Mouse (Mus musculus): Measurements from ENCODE around the gene Cltb. TPM values are rescaled to one million over a fixed set of nuclear protein-coding genes. Genes with fewer than 3 reads are reported as not detected.
"Not testable (repeated sequence)": the region's sequence is repeated elsewhere in the genome, so short reads cannot be mapped to it uniquely, and the experiment has no call there.

Gene Cltb
- polyA plus RNA-seq, 1 experiment from 2014 or later = 79.8 TPM

GRCm38 (mm10) chr13:54616998-54617397, 5.9 kb upstream of the Cltb start:
- Histone ChIP-seq H3K36me3 (ENCODE audit: control insufficient read depth, insufficient read depth, low read length) (no peaks in the 10 kb centered on the region), H3K9me3 (replicated peaks; ENCODE audit: control insufficient read depth, low read length) (no peaks in the 10 kb centered on the region), H3K27me3 (ENCODE audit: control insufficient read depth, insufficient read depth, low read length) (no peaks in the 10 kb centered on the region), H3K27ac (ENCODE audit: low read length) (no peak overlapping the region), H3K9ac (ENCODE audit: low read length) (no peak overlapping the region), H3K4me2 (ENCODE audit: low read depth, low read length) (no peak overlapping the region), H3K4me1 (ENCODE audit: control insufficient read depth, insufficient read depth, low read length) (no peaks in the 10 kb centered on the region), H3K4me3 (replicated peaks; ENCODE audit: low read length) (no peak overlapping the region)
- no peak for ATAC-seq (ENCODE audit: insufficient read depth, low FRiP score)
- WGBS = 62% methylated on average over 6 of the region's 6 CpGs

GRCm38 (mm10) chr13:54616307-54616706, 5.2 kb upstream of the Cltb start:
- Histone ChIP-seq H3K9me3 (replicated peaks; ENCODE audit: control insufficient read depth, low read length) (no peaks in the 10 kb centered on the region), H3K27me3 (ENCODE audit: control insufficient read depth, insufficient read depth, low read length) (no peaks in the 10 kb centered on the region), H3K36me3 (ENCODE audit: control insufficient read depth, insufficient read depth, low read length) (no peaks in the 10 kb centered on the region), H3K4me3 (replicated peaks; ENCODE audit: low read length) (no peak overlapping the region), H3K9ac (ENCODE audit: low read length) (no peak overlapping the region), H3K4me2 (ENCODE audit: low read depth, low read length) (no peak overlapping the region), H3K4me1 (ENCODE audit: control insufficient read depth, insufficient read depth, low read length) (no peaks in the 10 kb centered on the region), H3K27ac (ENCODE audit: low read length) (no peak overlapping the region)
- no peak for ATAC-seq (ENCODE audit: insufficient read depth, low FRiP score)
- WGBS = 72% methylated on average over 8 of the region's 8 CpGs

DNA sequence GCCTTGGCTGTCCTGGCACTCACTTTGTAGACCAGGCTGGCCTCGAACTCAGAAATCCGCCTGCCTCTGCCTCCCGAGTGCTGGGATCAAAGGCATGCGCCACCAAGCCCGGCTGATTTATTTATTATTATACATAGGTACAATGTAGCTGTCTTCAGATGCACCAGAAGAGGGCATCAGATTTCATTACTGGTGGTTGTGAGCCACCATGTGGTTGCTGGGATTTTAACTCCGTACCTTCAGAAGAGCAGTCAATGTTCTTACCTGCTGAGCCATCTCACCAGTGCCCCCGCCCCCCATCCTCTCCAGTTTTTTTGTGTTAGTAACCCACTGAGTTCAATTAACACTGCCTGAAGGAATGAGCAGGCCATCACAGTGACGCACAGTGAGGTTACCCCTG, 2.0 kb upstream of the Cltb start:
- WGBS = 83% methylated on average over 8 of the region's 8 CpGs
- H3K36me3 ChIP-seq (ENCODE audit: control insufficient read depth, insufficient read depth, low read length); H3K9ac ChIP-seq (ENCODE audit: low read length); H3K27me3 ChIP-seq (ENCODE audit: control insufficient read depth, insufficient read depth, low read length); H3K27ac ChIP-seq (ENCODE audit: low read length); ATAC-seq (ENCODE audit: insufficient read depth, low FRiP score); H3K9me3 ChIP-seq (replicated peaks; ENCODE audit: control insufficient read depth, low read length); H3K4me2 ChIP-seq (ENCODE audit: low read depth, low read length); H3K4me3 ChIP-seq (replicated peaks; ENCODE audit: low read length): not testable (repeated sequence)
- peaks cover 14% of the 10 kb centered on the region for H3K4me1 ChIP-seq (ENCODE audit: control insufficient read depth, insufficient read depth, low read length)

DNA sequence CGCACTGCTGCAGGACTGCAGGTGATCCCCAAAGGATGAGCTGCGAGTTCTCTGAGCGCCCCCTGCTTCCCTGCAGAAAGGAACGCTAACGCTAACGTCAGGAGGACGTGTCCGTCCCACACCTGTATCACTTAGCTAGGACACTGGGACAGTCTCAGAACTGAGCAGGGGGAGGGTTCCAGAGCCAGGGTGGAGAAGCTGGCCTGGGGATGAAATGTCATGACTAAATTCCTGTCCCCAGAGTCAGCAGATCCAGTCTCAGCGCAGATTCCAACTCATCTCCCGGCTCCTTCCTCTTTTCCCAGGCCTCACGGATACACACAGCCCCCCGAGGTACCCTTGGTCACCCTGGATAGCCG, 552 bp downstream of the Cltb start:
- peak; percentile 20; the same call in 1 of the 2 replicates for ATAC-seq (ENCODE audit: insufficient read depth, low FRiP score)
- Histone ChIP-seq H3K36me3 (ENCODE audit: control insufficient read depth, insufficient read depth, low read length) (no peaks in the 10 kb centered on the region), H3K4me1 (ENCODE audit: control insufficient read depth, insufficient read depth, low read length) (peaks cover 15% of the 10 kb centered on the region), H3K9me3 (replicated peaks; ENCODE audit: control insufficient read depth, low read length) (no peaks in the 10 kb centered on the region), H3K27ac (ENCODE audit: low read length) (peak overlapping the region; percentile 80), H3K4me3 (replicated peaks; ENCODE audit: low read length) (peak overlapping the region; percentile 82), H3K4me2 (ENCODE audit: low read depth, low read length) (peak overlapping the region; percentile 95), H3K27me3 (ENCODE audit: control insufficient read depth, insufficient read depth, low read length) (no peaks in the 10 kb centered on the region), H3K9ac (ENCODE audit: low read length) (peak overlapping the region; percentile 92)
- 11% methylated on average over 13 of the region's 13 CpGs for WGBS

GRCm38 (mm10) chr13:54609301-54609700, 1.8 kb downstream of the Cltb start:
- H3K27ac ChIP-seq (ENCODE audit: low read length) = peak overlapping the region; percentile 46; the same call in 1 of the 2 replicates
- H3K4me2 ChIP-seq (ENCODE audit: low read depth, low read length) = peak overlapping the region; percentile 18; the same call in 1 of the 2 replicates
- peak overlapping the region; percentile 61 for H3K9ac ChIP-seq (ENCODE audit: low read length)
- H3K27me3 ChIP-seq (ENCODE audit: control insufficient read depth, insufficient read depth, low read length) = no peaks in the 10 kb centered on the region
- H3K4me3 ChIP-seq (replicated peaks; ENCODE audit: low read length) = no peak overlapping the region
- H3K36me3 ChIP-seq (ENCODE audit: control insufficient read depth, insufficient read depth, low read length) = no peaks in the 10 kb centered on the region
- WGBS = 19% methylated on average over 1 of the region's 1 CpGs
- peaks cover 15% of the 10 kb centered on the region for H3K4me1 ChIP-seq (ENCODE audit: control insufficient read depth, insufficient read depth, low read length)
- ATAC-seq (ENCODE audit: insufficient read depth, low FRiP score) = no peak
- no peaks in the 10 kb centered on the region for H3K9me3 ChIP-seq (replicated peaks; ENCODE audit: control insufficient read depth, low read length)

- no peak for ATAC-seq (ENCODE audit: insufficient read depth, low FRiP score)
- peak overlapping the region; percentile 18 for H3K4me2 ChIP-seq (ENCODE audit: low read depth, low read length)
- peaks cover 15% of the 10 kb centered on the region for H3K4me1 ChIP-seq (ENCODE audit: control insufficient read depth, insufficient read depth, low read length)
- no peaks in the 10 kb centered on the region for H3K9me3 ChIP-seq (replicated peaks; ENCODE audit: control insufficient read depth, low read length)
- peak overlapping the region; percentile 61 for H3K9ac ChIP-seq (ENCODE audit: low read length)
- H3K27ac ChIP-seq (ENCODE audit: low read length) = peak overlapping the region; percentile 46
- H3K4me3 ChIP-seq (replicated peaks; ENCODE audit: low read length) = 0 out of 2 replicates have a peak overlapping the region, but pooled peaks have one; percentile 4
- H3K27me3 ChIP-seq (ENCODE audit: control insufficient read depth, insufficient read depth, low read length) = no peaks in the 10 kb centered on the region
- no peaks in the 10 kb centered on the region for H3K36me3 ChIP-seq (ENCODE audit: control insufficient read depth, insufficient read depth, low read length)
- 26% methylated on average over 8 of the region's 8 CpGs for WGBS
Observed at GRCm38 (mm10) chr13:54608666-54609065, 2.5 kb downstream of the Cltb start.

- no peaks in the 10 kb centered on the region for H3K27me3 ChIP-seq (ENCODE audit: control insufficient read depth, insufficient read depth, low read length)
- H3K4me3 ChIP-seq (replicated peaks; ENCODE audit: low read length) = no peak overlapping the region
- 63% methylated on average over 3 of the region's 3 CpGs for WGBS
Observed at GRCm38 (mm10) chr13:54608002-54608401, 3.1 kb downstream of the Cltb start.

GRCm38 (mm10) chr13:54607204-54607603, 3.9 kb downstream of the Cltb start:
- Histone ChIP-seq H3K4me3 (replicated peaks; ENCODE audit: low read length) (no peak overlapping the region), H3K4me2 (ENCODE audit: low read depth, low read length) (no peak overlapping the region), H3K36me3 (ENCODE audit: control insufficient read depth, insufficient read depth, low read length) (no peaks in the 10 kb centered on the region), H3K27me3 (ENCODE audit: control insufficient read depth, insufficient read depth, low read length) (no peaks in the 10 kb centered on the region), H3K9me3 (replicated peaks; ENCODE audit: control insufficient read depth, low read length) (no peaks in the 10 kb centered on the region), H3K4me1 (ENCODE audit: control insufficient read depth, insufficient read depth, low read length) (peaks cover 15% of the 10 kb centered on the region), H3K27ac (ENCODE audit: low read length) (no peak overlapping the region), H3K9ac (ENCODE audit: low read length) (no peak overlapping the region)
- 62% methylated on average over 5 of the region's 5 CpGs for WGBS
- no peak for ATAC-seq (ENCODE audit: insufficient read depth, low FRiP score)

More at GRCm38 (mm10) chr13:54608002-54608401, 3.1 kb downstream of the Cltb start:
- no peak overlapping the region for H3K4me2 ChIP-seq (ENCODE audit: low read depth, low read length)
- H3K9me3 ChIP-seq (replicated peaks; ENCODE audit: control insufficient read depth, low read length) = no peaks in the 10 kb centered on the region
- ATAC-seq (ENCODE audit: insufficient read depth, low FRiP score) = no peak
- H3K9ac ChIP-seq (ENCODE audit: low read length) = no peak overlapping the region
- H3K36me3 ChIP-seq (ENCODE audit: control insufficient read depth, insufficient read depth, low read length) = no peaks in the 10 kb centered on the region
- peaks cover 15% of the 10 kb centered on the region for H3K4me1 ChIP-seq (ENCODE audit: control insufficient read depth, insufficient read depth, low read length)
- H3K27ac ChIP-seq (ENCODE audit: low read length) = no peak overlapping the region

DNA sequence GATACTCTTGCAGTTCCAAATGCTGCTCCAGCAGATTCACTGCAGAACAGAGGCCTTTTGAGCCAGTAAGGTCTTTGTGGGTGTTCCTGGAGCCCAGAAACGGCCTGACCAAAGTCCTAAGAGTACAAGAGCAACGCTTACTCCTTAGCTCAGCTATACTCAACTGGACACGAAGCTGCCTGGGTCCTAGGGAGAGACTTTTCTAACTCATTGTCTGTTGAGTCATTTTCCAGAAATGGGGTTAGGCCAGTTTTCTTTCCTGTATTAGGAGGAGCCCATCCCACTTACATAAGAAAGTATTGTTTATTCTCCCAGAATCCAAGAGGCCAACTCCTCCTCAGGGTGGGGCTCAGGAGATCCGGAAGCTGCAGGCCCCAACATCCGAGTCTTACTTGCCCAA, 5.7 kb downstream of the Cltb start:
- peak; percentile 65; the same call in 1 of the 2 replicates for ATAC-seq (ENCODE audit: insufficient read depth, low FRiP score)
- Histone ChIP-seq H3K9me3 (replicated peaks; ENCODE audit: control insufficient read depth, low read length) (no peaks in the 10 kb centered on the region), H3K4me2 (ENCODE audit: low read depth, low read length) (no peak overlapping the region), H3K9ac (ENCODE audit: low read length) (no peak overlapping the region; the same call in 1 of the 2 replicates), H3K27ac (ENCODE audit: low read length) (peak overlapping the region; percentile 70), H3K27me3 (ENCODE audit: control insufficient read depth, insufficient read depth, low read length) (no peaks in the 10 kb centered on the region), H3K4me1 (ENCODE audit: control insufficient read depth, insufficient read depth, low read length) (peaks cover 12% of the 10 kb centered on the region), H3K36me3 (ENCODE audit: control insufficient read depth, insufficient read depth, low read length) (no peaks in the 10 kb centered on the region), H3K4me3 (replicated peaks; ENCODE audit: low read length) (no peak overlapping the region)
- WGBS = 59% methylated on average over 5 of the region's 5 CpGs

GRCm38 (mm10) chr13:54604221-54604620, 6.9 kb downstream of the Cltb start:
- no peaks in the 10 kb centered on the region for H3K9me3 ChIP-seq (replicated peaks; ENCODE audit: control insufficient read depth, low read length)
- no peak overlapping the region for H3K9ac ChIP-seq (ENCODE audit: low read length)
- peaks cover 11% of the 10 kb centered on the region for H3K4me1 ChIP-seq (ENCODE audit: control insufficient read depth, insufficient read depth, low read length)
- H3K36me3 ChIP-seq (ENCODE audit: control insufficient read depth, insufficient read depth, low read length) = no peaks in the 10 kb centered on the region
- 65% methylated on average over 4 of the region's 4 CpGs for WGBS
- H3K4me2 ChIP-seq (ENCODE audit: low read depth, low read length) = no peak overlapping the region
- no peaks in the 10 kb centered on the region for H3K27me3 ChIP-seq (ENCODE audit: control insufficient read depth, insufficient read depth, low read length)
- no peak overlapping the region for H3K4me3 ChIP-seq (replicated peaks; ENCODE audit: low read length)
- H3K27ac ChIP-seq (ENCODE audit: low read length) = no peak overlapping the region
- ATAC-seq (ENCODE audit: insufficient read depth, low FRiP score) = no peak

All from stomach, embryonic 16.5 days (tissue).